8 mouse cellular contexts compared by ENCODE assay signal in genomic region chr9:37420676-37421075, GRCm38 (mm10). TPM values are rescaled to one million over a fixed set of nuclear protein-coding genes. Genes with fewer than 3 reads are reported as not detected.
DNase-seq lines count a peak whose midpoint lies in the region; ATAC-seq and TF ChIP-seq lines count a peak whose summit lies in the region.

No protein-coding gene starts in this region.

- H3K27me3 ChIP-seq in G1E (ENCODE audit: insufficient read depth, low read length), result peaks cover 57% of the 10 kb centered on the region
- H3K27me3 ChIP-seq in forebrain, embryonic 16.5 days (replicated peaks; ENCODE audit: control insufficient read depth, insufficient read depth, low read length), result no peaks in the 10 kb centered on the region
- H3K27me3 ChIP-seq in lung, embryonic 16.5 days (ENCODE audit: control insufficient read depth, insufficient read depth, low read depth, low read length), result no peaks in the 10 kb centered on the region

- peak; percentile 85 for ATAC-seq in G1E (ENCODE audit: extremely low read depth, insufficient number of reproducible peaks, low FRiP score, poor library complexity, severe bottlenecking)
- ATAC-seq in forebrain, embryonic 16.5 days, result peak; percentile 92
- ATAC-seq in hematopoietic stem cell, adult 5-6 weeks (replicated peaks in 1 of 2; ENCODE audit: insufficient read depth in 1 of 2, low FRiP score in 2 of 2, low TSS enrichment in 1 of 2, low read depth in 1 of 2, poor library complexity in 2 of 2, severe bottlenecking in 2 of 2), result peak; percentile 86
- ATAC-seq in lung, embryonic 16.5 days (ENCODE audit: low read depth), result peak; percentile 94

- TF ChIP-seq CTCF in G1E (IDR thresholded peaks at IDR 0.05; ENCODE audit: low read depth, low read length), result no peak

- peak overlapping the region; percentile 43 for H3K4me2 ChIP-seq in forebrain, embryonic 16.5 days (ENCODE audit: low read length)
- H3K4me2 ChIP-seq in lung, embryonic 16.5 days (ENCODE audit: low read depth, low read length), result peak overlapping the region; percentile 54

- DNase-seq in G1E (ENCODE audit: low spot score), result peak; percentile 71
- peak; percentile 48 for DNase-seq in cerebellum, adult 11 months
- peak; percentile 40 to 58 for DNase-seq in layer of hippocampus, adult 8-10 months (ENCODE audit: low spot score in 2 of 2)
- DNase-seq in ovary, postnatal 14 days (ENCODE audit: low spot score), result peak; percentile 66
- DNase-seq in thymus, postnatal 10 days (ENCODE audit: low spot score in 2 of 2), result peak; percentile 63 to 72

- H3K9ac ChIP-seq in forebrain, embryonic 16.5 days (replicated peaks; ENCODE audit: low read depth, low read length), result peak overlapping the region; percentile 37; the same call in 1 of the 2 replicates
- H3K9ac ChIP-seq in lung, embryonic 16.5 days (ENCODE audit: low read length), result peak overlapping the region; percentile 48; the same call in 1 of the 2 replicates

- under 1% methylated on average over 27 of the region's 27 CpGs for WGBS in forebrain, embryonic 16.5 days
- under 1% methylated on average over 27 of the region's 27 CpGs for WGBS in lung, embryonic 16.5 days

- peak overlapping the region; percentile 62; the same call in 1 of the 2 replicates for H3K4me3 ChIP-seq in G1E (ENCODE audit: low read depth, low read length)
- peak overlapping the region; percentile 27 for H3K4me3 ChIP-seq in forebrain, embryonic 16.5 days (replicated peaks; ENCODE audit: low read length)
- peak overlapping the region; percentile 33 for H3K4me3 ChIP-seq in lung, embryonic 16.5 days (ENCODE audit: low read length)

- no peak overlapping the region for H3K27ac ChIP-seq in forebrain, embryonic 16.5 days (ENCODE audit: low read length)
- no peak overlapping the region for H3K27ac ChIP-seq in lung, embryonic 16.5 days (ENCODE audit: low read length)

- H3K9me3 ChIP-seq in G1E (replicated peaks), result no peaks in the 10 kb centered on the region
- no peaks in the 10 kb centered on the region for H3K9me3 ChIP-seq in forebrain, embryonic 16.5 days (ENCODE audit: control insufficient read depth, low read length)
- no peaks in the 10 kb centered on the region for H3K9me3 ChIP-seq in lung, embryonic 16.5 days (ENCODE audit: control insufficient read depth, low read length)

- no peaks in the 10 kb centered on the region for H3K36me3 ChIP-seq in G1E (replicated peaks)
- no peaks in the 10 kb centered on the region for H3K36me3 ChIP-seq in forebrain, embryonic 16.5 days (ENCODE audit: control insufficient read depth, insufficient read depth)
- H3K36me3 ChIP-seq in lung, embryonic 16.5 days (ENCODE audit: control insufficient read depth, insufficient read depth, low read length), result no peaks in the 10 kb centered on the region

- peaks cover 12% of the 10 kb centered on the region for H3K4me1 ChIP-seq in G1E (ENCODE audit: insufficient read depth, low read depth, low read length)
- no peaks in the 10 kb centered on the region; the same call in 1 of the 2 replicates for H3K4me1 ChIP-seq in forebrain, embryonic 16.5 days (replicated peaks; ENCODE audit: control insufficient read depth, insufficient read depth, low read length)
- no peaks in the 10 kb centered on the region; the same call in 1 of the 2 replicates for H3K4me1 ChIP-seq in lung, embryonic 16.5 days (replicated peaks; ENCODE audit: control insufficient read depth, insufficient read depth, low read length)

RNA-seq across cellular contexts. Expression of gene Robo3, which starts 12.4 kb away (rescaled TPM):
- total RNA-seq in G1E (2014; fragmentation: Nextera tagmentation), result not detected in 2 replicates
- total RNA-seq in G1E (2017), result 0.27 and 0.35 TPM in 2 replicates
- 0.20 and 0.24 TPM in 2 replicates for polyA plus RNA-seq in G1E (2012)
- polyA plus RNA-seq in forebrain, embryonic 16.5 days (2015; fragmentation: Nextera tagmentation; extraction: Ambion mirVana), result 1.1 and 3.3 TPM in 2 replicates
- total RNA-seq in hematopoietic stem cell, adult 5-6 weeks (2017), result 1.4 and 2.3 TPM in 2 replicates
- 10 to 100 TPM; 10.3 to 16.0 (median 13.1) TPM for total RNA-seq in layer of hippocampus, adult 8-10 months (2022)
- 0.15 and 0.19 TPM in 2 replicates for polyA plus RNA-seq in lung, embryonic 16.5 days (2015; fragmentation: Nextera tagmentation; extraction: Ambion mirVana)

RNA-seq across cellular contexts. Expression of gene Robo4, which starts 19.0 kb away (rescaled TPM):
- not detected in 2 replicates for total RNA-seq in G1E (2014; fragmentation: Nextera tagmentation)
- 0.05 and 0.06 TPM in 2 replicates for total RNA-seq in G1E (2017)
- polyA plus RNA-seq in G1E (2012), result not detected in 2 replicates
- 4.5 and 4.6 TPM in 2 replicates for polyA plus RNA-seq in forebrain, embryonic 16.5 days (2015; fragmentation: Nextera tagmentation; extraction: Ambion mirVana)
- total RNA-seq in hematopoietic stem cell, adult 5-6 weeks (2017), result 6.2 and 13.4 TPM in 2 replicates
- 1 to 10 TPM; 5.4 to 9.2 (median 6.5) TPM for total RNA-seq in layer of hippocampus, adult 8-10 months (2022)
- polyA plus RNA-seq in lung, embryonic 16.5 days (2015; fragmentation: Nextera tagmentation; extraction: Ambion mirVana), result 24.7 and 29.8 TPM in 2 replicates

RNA-seq across cellular contexts. Expression of gene Hepacam, which starts 53.5 kb away (rescaled TPM):
- total RNA-seq in G1E (2014; fragmentation: Nextera tagmentation) (not detected in 2 replicates), G1E (2017) (not detected in 2 replicates)
- polyA plus RNA-seq in G1E (2012), result not detected in 2 replicates
- 6.3 and 6.6 TPM in 2 replicates for polyA plus RNA-seq in forebrain, embryonic 16.5 days (2015; fragmentation: Nextera tagmentation; extraction: Ambion mirVana)
- total RNA-seq in hematopoietic stem cell, adult 5-6 weeks (2017), result not detected in 2 replicates
- 10 to 100 TPM; 56.5 to 69.3 (median 64.2) TPM for total RNA-seq in layer of hippocampus, adult 8-10 months (2022)
- 0.35 and 0.40 TPM in 2 replicates for polyA plus RNA-seq in lung, embryonic 16.5 days (2015; fragmentation: Nextera tagmentation; extraction: Ambion mirVana)

Comparison
In these comparisons a context has a peak if more than half of its experiments do, and no peak if none do; other contexts are left out.
1. RNA of gene Hepacam, which starts 53.5 kb away (total RNA-seq): 56.5 to 69.3 TPM in layer of hippocampus, adult 8-10 months; not detected in G1E and not detected in hematopoietic stem cell, adult 5-6 weeks; every median in the first group is over 10 times any median in the second.
2. Peak in every context shown above with its lines, with median percentiles within 50 percentile points of each other: ATAC-seq, DNase-seq and H3K4me3 ChIP-seq.